Mouse (Mus musculus) adrenal gland, postnatal 25 days (tissue): ENCODE results near the gene Sergef. TPM values are rescaled to one million over a fixed set of nuclear protein-coding genes. Genes with fewer than 3 reads are reported as not detected.
A peak's percentile ranks its signal among the peaks of the same experiment; 100 is the strongest.

Source experiments
- DNase-seq: peaks from one replicate; pipeline ENCODE4 v3.0.0; 2021; ENCODE audit warnings: mixed read lengths
- total RNA-seq: library from RNA; stranded (reverse); gene quantifications from 2 replicates; pipeline ENCODE4 v1.2.3, GENCODE M21; 2021

The Sergef gene
- total RNA-seq, 1 experiment from 2014 or later, result 29.4 TPM

DNA sequence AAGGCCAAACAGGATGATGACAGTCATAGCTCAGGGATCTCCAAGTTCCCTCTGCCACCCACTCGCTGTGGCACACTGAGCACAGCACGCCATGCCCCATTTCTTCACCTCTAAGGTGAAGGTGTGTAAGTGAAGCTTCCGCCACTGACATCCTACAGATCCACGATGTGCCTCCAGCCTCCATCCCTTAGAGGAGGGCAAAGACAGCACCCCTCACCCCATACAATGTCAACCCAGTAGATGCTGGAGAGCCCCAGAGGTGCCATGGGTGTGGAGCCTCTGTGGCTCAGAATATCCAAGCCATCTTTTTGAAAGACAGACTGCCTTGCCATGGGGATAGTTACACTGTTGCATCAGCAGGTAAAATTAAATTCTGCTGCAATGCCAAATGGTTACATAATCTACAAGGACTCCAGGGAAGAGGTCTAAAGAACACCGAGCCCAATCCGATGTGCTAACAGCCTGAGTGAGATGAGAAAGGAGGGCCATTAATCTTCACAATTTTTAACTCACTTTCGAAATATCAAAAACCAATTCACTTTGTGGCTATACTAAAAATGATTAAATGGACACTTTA lies 23.1 kb downstream of the Sergef start:
- no peak for DNase-seq

DNA sequence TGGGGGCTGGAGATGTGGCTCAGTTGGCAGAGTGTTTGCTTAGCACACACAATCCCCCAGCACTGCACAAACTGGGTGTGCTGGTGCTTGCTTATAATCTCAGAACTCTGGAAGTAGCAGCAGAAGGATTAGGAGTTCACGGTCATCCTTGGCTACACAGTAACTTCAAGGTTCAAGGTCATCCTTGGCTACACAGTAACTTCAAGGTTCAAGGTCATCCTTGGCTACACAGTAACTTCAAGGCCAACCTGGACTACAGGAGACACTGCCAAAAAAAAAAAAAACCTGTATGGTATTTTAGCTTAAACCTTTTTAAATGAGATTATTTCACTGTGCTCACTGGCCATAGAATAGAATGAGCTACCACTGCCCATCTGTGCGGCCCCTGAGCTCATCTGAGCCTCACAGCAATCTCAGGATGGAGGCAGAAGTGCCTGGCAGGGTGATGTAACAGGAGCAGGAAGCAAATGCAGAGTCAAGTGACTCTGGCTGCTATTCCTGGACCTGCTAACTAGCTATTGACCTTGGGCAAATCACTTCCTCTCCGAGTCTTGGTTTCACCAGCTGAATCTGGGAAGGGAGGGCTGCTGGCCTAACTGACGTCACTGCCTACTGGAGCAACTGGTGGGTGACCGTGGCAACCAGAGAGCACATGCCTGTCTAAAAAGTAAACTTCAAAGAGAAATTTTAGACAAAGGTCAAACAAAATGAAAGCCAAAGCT lies 24.2 kb downstream of the Sergef start:
- peak; percentile 62 for DNase-seq

DNA sequence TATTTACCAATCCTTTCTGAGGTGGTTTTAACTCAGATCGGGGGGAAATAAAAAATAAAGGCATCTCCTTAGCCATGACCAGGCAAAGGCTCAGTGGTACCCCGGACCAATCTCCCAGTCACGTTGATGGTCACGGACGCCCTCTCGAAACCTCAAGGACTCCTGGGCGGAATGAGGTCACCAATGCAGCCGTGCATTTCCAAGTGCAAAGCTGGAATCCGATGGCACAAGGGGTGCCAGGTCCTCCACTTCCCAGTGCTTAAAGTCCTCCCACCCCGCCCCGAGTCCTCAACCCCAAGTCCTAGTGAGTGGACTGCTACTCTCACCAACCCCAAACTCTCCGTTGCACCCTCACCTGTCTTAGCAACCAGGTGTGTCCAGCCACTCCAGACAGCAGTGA lies 25.3 kb downstream of the Sergef start:
- peak; percentile 41 for DNase-seq

DNA sequence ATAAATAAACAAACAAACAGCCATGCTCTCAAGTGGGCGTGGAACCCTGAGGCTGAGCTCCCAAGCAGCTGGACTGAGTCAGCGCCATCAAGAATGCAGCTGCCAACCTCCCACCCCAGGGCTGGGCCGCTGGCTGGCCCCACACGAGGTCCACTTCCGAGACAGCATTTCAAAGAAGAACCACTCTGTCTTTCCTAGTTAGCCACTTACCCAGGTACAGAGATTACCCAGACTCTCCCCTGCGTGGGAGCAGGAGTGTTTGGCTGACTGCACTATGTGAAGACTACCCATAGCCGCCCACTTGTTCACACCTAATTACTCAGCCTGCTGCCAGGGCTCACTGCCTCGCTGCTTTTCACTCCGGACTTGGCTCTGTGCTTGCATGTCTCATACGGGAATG lies 26.5 kb downstream of the Sergef start:
- DNase-seq, result peak; percentile 22

DNA sequence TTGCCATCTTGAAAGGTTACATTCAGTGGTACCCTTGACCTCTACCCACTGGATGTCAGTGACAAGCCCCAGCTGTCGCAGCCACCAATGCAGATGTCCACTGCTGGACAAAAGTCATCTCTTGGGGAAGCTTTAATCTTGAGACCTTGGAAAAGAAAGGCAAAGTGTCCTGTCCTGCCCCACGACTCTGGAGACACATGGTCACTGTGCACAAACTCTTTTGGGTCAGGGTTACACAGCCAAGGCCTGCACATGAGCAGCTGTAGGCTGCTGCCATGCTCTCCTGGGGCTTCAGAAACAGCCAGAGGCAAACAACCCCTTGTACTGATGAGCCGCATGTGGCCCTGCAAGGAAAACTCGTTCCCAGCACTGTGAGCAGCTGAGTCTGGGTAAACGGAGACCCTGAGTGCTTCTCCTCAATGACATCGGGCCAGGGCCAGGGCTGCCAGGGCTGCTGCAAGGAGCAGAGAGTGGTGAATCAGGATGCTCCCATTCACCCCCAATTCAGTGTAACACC lies 27.1 kb downstream of the Sergef start:
- DNase-seq, result peak; percentile 19

DNA sequence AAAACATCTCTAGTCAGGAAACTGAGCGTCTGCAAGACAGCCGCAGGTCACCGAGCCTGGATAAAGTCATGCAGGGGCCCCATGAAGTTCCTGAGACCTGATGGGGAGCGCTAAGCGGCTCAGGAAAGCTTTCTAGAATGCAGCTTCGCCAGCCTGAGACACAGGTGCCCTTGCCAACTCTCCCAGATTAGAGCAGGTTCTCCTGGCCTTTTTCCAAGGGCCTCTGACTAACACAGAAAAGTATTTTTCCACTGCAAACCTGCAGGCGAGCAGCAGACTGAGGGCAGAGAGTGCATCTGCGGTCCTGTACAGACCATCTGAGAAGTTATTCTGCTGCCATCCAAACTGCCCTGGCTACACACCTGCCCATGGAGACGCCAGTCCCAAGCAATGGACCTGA lies 27.6 kb downstream of the Sergef start:
- peak; percentile 37 for DNase-seq

DNA sequence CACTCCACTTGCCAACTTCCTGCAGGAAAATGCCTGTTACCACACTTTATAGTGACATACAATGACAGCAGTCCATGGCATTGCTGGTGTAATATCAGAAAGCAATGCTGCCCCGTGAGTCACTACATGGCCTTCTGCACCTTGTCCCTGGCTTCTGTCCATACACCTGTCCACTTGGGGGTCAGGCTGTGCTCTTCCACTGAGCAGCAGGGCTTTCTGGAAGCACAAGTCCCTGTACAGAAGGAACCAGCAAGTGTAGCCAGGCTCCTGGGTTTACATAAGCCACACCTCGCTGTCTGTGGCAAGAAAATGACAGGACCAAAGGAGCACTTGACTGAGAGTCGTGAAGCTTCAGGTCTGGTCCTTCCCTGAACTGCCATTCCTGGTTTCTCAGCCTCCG lies 30.3 kb downstream of the Sergef start:
- no peak for DNase-seq

DNA sequence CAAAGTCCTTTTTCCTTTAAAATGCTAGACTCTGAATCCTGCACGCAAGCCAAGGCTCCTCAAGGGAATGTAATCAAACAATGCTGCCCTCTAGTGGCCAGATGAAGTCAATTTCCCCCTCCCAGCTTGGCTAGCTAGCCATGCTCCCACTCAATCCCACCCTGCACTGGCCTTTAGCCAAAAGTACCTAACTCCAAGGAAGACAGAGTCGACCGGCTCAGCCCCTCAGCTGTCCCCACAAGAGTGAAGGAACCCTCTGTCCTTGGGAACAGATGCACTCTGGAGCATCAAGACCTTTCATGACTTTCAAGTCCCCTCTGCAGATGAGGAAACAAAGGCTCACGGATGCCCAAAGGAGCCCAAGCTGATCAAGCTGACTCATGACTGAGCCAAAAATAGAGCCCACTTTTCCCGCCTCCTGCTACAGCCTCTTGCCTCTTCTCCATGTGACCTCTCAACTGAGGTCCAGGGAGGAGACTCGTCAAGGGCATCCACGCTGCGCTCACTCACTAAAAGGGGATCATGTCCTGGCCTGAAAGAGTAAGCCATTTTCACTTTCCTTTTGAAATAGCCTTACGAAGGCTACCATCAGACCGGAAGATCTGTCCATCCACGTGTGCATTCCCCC lies 32.1 kb downstream of the Sergef start:
- DNase-seq, result peak; percentile 26

DNA sequence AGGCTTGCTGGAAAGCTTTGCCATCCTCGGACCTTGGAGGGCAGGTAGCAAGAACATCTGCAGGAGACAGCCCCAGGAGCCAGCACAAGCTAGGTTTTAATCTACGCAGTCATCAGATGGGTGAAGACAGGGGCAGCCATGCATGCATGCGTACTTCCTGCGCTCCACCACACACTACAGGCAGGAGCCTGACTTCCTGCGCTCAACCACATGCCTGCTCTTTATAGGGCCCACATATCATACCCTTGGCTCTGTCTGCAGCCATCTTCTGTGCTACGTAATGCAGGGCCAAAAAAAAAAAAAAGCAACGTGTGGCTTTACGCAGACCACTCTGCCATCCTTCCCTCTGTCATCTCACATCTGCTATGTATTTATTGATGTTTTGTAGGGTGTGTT lies 32.6 kb downstream of the Sergef start:
- no peak for DNase-seq

DNA sequence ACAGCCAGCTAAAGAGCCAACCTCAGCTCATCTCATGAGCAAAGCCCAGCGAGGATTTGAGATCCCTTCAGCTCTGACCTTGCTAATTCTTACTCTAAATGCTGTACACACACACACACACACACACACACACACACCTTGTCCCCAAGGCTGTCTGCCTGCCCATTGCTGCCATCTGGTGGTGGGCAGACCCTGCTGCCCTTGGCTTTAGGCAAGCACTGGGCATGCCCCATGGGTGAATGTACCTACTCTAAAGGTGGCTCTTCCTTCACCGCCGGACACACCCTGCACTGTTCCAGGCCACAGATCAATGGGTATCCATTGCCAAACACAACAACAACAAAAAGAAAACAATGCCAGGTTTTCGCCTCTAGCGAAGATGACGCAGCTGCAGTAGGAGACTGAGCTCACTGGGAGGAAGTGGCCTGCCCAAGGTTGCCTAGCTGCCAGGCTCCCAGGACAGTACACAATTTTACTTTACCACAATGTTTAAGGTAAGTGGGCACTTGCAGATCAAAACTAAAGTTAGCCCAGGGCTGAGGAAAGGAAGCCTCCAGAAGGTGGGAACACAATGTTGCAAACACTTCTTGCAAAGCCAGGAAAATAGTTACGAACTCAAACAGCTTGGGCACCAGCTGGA lies 33.1 kb downstream of the Sergef start:
- DNase-seq, result peak; percentile 82

DNA sequence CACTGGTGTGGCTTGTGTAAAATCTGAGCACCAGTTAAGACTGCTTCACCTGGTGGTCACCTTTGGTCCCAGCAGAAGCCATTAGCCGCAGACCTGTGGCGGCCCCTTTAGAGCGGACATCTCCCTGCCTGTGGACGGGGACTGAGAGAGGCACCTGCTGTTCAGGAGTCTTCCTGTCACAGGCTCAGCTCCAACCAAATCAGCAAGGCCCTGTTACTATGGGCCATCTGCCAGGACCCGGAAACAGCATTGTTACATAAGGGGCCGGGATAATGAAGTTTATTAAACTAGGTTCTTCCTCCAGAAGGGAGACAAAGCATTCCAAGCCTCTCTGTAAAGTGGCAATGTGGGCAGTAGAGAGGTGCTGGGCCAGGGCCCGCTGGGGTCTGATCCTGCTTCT lies 36.6 kb downstream of the Sergef start:
- DNase-seq, result no peak

DNA sequence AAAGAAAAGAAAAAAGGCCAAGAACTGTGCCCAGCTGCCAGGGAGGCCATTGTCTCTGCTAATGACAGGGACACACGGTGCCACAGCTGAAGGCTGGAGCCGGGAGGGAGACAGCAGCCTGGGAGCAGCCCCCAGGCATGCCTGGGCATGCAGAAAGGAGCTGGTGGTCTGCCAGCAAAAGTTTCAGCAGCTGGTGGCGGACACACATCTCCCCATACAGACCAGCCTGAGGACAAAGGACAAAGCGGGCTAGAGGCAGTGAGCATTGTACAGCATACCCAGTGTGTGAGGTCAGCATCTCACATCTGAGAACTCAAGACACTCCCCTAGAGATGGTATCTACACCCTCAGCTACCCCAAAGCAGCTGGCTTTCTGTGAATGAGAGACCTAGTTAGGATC lies 37.5 kb downstream of the Sergef start:
- no peak for DNase-seq

DNA sequence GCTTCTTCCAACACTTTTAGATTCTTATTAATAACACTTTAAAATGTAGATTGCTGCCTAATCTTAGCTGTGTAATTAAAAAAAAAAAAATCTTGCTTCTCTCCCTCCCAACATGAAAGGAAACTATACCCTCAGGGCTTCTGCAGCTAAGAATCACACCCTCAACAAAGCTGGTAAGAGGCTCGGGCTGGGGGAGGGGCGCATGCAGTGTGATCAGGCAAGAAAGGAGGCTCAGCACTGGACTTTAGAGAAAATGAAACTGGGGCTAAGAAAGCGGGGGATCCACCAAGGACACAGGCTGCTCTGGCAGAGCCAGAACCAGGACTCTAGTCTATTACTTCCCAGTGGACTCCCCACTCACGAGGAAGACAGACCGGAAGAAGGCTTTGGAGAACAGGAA lies 38.5 kb downstream of the Sergef start:
- no peak for DNase-seq

DNA sequence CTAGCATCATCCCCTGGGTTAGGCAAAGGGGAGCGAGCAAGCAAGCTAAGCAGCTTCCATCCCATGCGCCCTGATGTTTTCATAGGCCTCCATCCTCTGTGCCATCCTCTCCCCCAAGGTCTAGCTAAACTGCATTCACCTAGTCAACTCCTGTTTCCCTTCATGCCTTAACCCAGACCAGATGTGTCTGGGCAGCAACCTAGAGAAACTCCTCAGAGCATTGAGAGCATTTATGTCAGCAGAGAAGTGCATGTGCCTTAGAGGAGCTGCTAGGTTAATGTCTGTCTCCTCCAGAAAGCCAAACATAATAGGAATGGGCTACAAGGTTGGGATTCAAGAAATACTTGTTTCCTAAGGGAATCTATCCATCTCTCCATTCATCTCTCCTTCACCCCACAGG lies 42.6 kb downstream of the Sergef start:
- no peak for DNase-seq

DNA sequence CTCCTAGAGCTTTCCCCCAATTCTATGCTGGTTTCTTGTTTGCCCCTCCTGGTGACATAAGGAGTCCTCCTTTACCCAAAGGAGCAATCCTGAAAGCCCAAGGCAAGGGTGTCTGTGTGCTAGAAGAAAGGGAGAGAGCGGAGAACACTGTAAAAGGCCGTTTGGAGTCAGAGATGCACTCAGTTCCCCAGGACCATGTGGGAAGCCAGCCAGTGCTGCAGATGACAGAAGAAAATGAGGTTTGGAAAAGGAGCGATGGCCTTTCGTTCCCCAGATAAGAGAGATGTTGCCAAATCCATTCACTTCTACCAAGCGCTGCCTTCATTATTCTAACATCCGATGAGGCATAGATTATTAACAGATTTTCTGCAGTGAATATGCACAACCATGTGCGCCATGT lies 48.1 kb downstream of the Sergef start:
- no peak for DNase-seq

DNA sequence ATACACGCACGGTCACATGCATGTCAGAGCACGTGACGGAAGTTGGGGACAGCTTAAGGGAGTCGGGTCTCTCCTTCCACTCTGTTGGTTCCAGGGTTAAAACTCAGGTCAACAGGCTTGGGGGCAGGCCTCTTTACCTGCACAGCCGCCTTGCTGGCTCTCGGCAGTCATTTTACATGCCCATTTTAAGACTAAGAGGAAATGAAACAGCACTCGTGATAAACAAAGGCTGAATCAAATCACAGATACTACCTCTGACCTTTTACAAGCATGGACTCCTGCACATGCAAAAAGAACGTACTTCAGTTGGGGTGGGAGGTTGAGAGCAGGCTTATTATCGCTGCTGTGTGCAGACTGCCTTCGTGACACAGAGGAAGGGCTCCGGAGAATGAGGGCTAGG lies 50.4 kb downstream of the Sergef start:
- no peak for DNase-seq

DNA sequence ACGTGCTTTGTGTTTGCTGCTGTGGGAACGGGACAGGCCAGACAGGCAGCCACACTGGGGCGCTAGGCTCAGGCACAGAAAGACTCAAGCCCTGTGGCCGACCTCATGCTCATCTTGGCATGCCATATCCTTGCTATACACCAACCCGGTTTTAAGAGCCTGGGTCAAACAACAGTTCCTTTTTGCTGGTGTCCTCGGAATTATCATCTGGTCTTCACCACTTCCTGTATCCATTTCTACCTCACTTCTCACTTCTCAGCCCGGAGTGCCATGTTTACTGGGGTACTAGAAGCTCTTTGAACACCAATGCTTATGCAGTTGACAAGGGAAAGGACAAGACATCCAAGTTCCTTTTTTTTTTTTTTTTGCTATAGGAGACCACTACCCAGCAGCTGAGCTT lies 51.6 kb downstream of the Sergef start:
- no peak for DNase-seq

DNA sequence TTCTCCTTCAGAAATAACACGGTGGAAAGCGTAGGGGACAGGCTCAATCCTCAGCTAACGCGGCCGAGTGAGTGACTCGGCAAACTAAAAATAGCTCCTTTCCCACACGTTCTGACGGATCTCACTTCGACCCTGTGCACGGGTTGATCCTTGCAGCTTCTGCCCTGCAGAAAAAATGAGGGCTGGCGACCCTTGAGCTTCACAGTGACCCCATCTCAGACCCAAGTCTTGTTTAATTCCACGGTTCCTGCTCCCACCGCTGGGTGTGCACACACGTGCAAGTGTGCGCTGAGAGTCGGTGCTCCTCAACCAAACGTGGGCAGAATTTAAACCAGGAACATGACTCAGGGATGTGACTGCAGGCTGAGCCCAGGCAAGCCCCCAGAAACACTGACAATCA lies 52.1 kb downstream of the Sergef start:
- no peak for DNase-seq

DNA sequence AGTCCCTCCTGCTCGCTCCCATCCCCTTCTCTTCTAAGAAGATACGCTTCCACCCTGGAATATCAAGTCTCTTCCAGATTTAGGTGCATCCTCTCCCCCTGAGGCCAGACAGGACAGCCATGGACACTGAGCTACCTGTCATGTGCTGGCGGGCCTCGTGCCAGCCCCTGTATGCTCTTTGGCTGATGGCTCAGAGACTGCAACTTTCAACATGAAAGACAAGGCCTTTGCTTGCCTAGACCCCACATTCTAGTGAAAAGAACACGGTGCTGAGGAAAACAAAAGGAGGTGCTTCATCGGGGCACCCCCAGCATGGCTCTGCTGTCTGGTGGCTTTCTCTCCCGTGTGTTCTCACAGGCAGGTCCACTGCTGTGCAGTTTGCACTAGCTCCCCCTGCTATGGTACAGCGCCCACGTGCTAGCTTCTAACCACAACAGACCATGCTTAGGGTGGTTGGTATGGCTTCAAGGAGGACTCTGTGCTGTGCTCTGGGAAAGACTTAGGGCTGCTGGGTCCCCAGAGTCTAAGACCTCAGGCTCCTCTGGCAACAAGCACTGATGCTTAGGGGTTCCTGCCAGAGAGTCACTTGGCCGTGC lies 52.9 kb downstream of the Sergef start:
- DNase-seq, result no peak

DNA sequence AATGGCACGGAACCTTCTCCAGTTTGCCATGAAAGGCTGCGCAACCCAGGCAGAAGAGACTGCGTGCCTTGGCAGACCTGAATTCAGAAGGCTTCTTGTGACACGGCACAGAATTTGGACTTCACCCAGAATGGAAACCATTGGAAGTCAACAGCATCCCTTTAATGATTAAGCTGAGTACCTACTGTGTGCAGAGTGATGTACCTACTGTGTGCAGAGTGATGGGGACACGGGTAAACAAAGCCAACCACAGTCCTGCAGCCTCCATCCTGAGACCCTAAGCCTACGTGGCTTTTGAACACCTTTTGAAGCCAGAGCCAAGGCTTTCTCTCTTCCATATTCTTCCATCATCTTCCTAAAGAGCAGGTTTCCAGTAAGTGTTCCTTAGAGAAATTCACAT lies 56.9 kb downstream of the Sergef start:
- DNase-seq, result no peak

DNA sequence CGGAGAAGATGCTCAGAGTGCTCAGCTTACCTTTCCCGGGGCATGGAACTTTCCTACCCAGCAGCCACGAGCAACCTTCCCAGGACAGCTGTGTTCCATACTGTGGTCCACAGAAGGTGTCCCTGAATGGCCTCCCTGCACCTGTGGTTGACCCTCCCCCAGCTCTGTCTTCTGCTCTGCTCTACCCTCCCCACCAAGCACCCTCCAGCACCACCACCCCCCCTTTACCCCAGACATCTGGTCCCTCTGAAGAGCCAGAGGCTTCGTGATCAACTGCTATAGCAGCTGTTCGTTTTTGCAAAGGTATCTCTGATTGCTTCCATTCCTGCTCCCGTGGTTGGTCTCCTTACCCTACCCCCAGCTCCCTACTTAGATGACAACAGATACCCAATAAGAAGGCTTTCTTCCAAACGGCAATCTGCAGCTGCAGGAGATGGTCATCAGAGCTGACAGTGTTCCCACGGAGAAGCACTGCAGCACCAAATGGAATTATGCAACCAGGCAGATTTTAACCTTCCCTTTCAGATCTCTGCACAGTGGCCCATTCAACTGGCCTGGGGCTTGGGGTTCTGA lies 58.2 kb downstream of the Sergef start:
- no peak for DNase-seq

DNA sequence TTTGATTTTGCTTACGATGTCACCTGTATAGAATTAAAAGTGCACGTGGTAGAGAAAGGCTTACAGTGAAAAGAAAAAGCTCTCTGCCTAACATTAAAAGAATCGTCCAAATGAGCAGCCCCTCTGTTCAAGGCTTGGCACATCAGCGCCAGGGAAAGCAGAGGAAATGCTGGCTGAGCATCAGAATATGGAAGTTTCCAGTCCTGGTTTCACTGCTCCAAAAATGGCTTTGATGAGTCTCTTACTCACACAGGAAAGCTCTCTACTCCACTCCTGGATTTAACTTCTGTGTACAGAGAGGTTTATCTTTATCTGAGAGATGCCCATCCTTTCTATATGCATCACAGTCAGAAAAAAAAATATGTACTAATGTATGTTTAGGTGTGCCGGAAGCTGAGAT lies 61.5 kb downstream of the Sergef start:
- no peak for DNase-seq

DNA sequence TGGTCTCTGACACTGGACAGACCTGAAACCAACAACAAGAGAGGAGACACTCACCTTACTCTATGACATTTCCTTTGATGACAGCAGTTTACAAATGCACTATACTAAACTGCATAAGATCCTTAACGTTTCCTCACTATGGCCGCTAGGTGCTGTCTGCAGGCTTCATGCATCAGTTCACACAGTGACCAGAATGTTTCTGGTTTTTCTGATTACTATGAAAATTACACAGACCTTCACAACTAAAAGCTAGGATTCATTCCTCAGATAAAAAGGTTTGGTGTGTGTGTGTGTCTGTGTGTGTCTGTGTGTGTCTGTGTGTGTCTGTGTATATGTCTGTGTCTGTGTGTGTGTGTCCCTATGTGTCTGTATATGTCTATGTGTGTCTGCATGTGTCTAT lies 63.7 kb downstream of the Sergef start:
- DNase-seq, result no peak
